Mouse (Mus musculus): ENCODE results near the gene Soga3.

The Soga3 gene

DNA sequence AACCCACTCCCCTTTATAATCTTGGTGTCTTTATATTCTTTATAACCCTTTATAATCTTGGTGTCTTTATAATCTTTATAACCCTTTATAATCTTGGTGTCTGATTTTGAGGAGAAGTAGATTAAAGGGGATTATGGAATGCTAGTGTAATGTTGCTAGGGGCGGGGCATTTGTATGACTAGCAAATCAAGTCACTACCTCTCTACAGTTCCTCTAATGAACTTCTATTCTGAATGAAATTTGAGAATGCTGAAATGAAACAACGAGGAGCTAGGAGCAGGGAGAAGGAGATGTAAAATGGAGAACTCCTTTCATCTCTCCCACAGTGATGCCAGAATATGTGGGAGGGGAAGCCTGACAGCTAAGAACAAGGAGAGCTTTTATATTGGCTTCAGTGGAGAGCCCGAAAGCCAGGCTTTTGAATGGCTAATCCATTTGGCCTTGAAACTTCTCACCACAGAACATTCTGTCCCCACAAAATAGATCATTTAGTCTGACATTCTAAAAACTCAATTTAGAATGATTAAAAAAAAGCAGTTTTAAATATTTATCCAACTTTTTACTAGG lies 70.0 kb downstream of the Soga3 start:
- Histone ChIP-seq H3K9me3 (ENCODE audit: low read length) (no peaks in the 10 kb centered on the region), H3K36me3 (ENCODE audit: insufficient read depth, low read length) (no peaks in the 10 kb centered on the region)
- no peak for TF ChIP-seq CTCF (conservative IDR thresholded peaks at IDR 0.05; ENCODE audit: low read length)
- no peak for TF ChIP-seq NANOG (IDR thresholded peaks at IDR 0.05; ENCODE audit: borderline replicate concordance, low read length)
- no peak for TF ChIP-seq POU5F1 (IDR thresholded peaks at IDR 0.05; ENCODE audit: borderline replicate concordance, low read length)

DNA sequence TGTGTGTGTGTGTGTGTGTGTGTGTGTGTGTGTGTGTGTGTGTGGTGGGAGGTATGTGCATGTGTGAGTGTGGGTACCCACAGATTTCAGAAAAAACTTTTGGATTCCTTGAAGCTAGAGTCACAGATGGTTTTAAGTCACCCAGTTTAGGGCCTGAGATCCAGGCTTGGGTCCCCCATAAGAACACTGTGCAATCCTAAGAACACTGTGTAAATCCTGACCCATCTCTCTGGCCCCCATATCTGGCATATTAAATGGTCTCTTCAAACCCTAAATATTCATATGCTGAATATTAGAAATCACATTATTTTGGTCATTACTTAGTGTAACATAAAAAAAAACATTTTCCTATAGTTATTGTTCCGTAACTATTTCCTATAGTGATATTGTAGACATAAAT lies 73.3 kb downstream of the Soga3 start:
- H3K4me1 ChIP-seq (replicated peaks; ENCODE audit: low read depth, low read length), result no peaks in the 10 kb centered on the region
- no peaks in the 10 kb centered on the region for H3K9me3 ChIP-seq (ENCODE audit: low read length)
- TF ChIP-seq POU5F1 (IDR thresholded peaks at IDR 0.05; ENCODE audit: borderline replicate concordance, low read length) (no peak), NANOG (IDR thresholded peaks at IDR 0.05; ENCODE audit: borderline replicate concordance, low read length) (no peak), CTCF (conservative IDR thresholded peaks at IDR 0.05; ENCODE audit: low read length) (no peak)
- no peaks in the 10 kb centered on the region for H3K27me3 ChIP-seq (ENCODE audit: insufficient read depth, low read length)
- H3K36me3 ChIP-seq (ENCODE audit: insufficient read depth, low read length), result no peaks in the 10 kb centered on the region
- no peak overlapping the region for H3K4me3 ChIP-seq (replicated peaks; ENCODE audit: low read length)

More for the DNA sequence above, 70.0 kb downstream of the Soga3 start:
- Histone ChIP-seq H3K4me3 (replicated peaks; ENCODE audit: low read length) (no peak overlapping the region), H3K4me1 (replicated peaks; ENCODE audit: low read depth, low read length) (no peaks in the 10 kb centered on the region), H3K27me3 (ENCODE audit: insufficient read depth, low read length) (no peaks in the 10 kb centered on the region)

DNA sequence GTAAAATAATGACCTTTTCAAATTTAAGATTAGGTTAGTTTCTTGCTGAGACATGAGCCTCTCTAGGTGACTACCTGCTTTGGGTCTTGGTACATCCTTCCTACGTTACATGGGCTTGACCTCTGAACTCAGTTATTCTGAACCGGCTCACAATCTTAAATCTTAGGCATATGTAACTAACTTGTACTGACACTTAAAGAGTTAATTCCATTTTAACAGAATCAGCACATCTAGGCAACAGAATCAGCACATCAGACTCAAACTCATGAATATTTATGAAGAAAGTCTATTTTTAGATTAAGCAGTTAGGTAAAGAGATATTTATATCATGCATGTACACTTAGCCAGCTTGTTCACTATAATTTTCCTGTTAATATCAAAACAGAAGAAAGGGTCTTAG lies 73.8 kb downstream of the Soga3 start:
- no peaks in the 10 kb centered on the region for H3K27me3 ChIP-seq (ENCODE audit: insufficient read depth, low read length)
- H3K4me1 ChIP-seq (replicated peaks; ENCODE audit: low read depth, low read length), result no peaks in the 10 kb centered on the region
- no peak overlapping the region for H3K4me3 ChIP-seq (replicated peaks; ENCODE audit: low read length)
- H3K36me3 ChIP-seq (ENCODE audit: insufficient read depth, low read length), result no peaks in the 10 kb centered on the region
- no peaks in the 10 kb centered on the region for H3K9me3 ChIP-seq (ENCODE audit: low read length)
- TF ChIP-seq CTCF (conservative IDR thresholded peaks at IDR 0.05; ENCODE audit: low read length) (no peak), NANOG (IDR thresholded peaks at IDR 0.05; ENCODE audit: borderline replicate concordance, low read length) (no peak), POU5F1 (IDR thresholded peaks at IDR 0.05; ENCODE audit: borderline replicate concordance, low read length) (no peak)

DNA sequence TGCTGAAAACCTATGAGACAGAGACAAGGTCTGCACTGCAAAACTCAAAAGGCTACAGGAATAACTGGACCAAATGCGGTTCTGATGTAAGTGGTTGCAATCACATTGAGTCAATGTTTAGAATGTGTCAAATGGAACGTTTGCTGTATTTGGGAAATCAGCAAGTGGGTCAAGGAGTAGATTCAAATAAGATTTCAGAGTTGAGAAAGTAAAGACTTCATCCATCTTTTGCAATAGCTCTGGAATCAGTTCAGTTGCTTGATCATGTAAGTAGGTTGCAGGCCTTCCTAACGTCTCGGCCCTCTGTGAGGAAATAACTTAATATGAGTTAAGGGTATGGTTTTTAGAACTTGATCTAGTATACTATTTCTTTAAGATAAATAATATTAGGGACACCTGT lies 81.7 kb downstream of the Soga3 start:
- no peaks in the 10 kb centered on the region for H3K27me3 ChIP-seq (ENCODE audit: insufficient read depth, low read length)
- no peaks in the 10 kb centered on the region for H3K9me3 ChIP-seq (ENCODE audit: low read length)
- TF ChIP-seq NANOG (IDR thresholded peaks at IDR 0.05; ENCODE audit: borderline replicate concordance, low read length), result no peak
- no peak overlapping the region for H3K4me3 ChIP-seq (replicated peaks; ENCODE audit: low read length)
- H3K36me3 ChIP-seq (ENCODE audit: insufficient read depth, low read length), result no peaks in the 10 kb centered on the region
- H3K4me1 ChIP-seq (replicated peaks; ENCODE audit: low read depth, low read length), result no peaks in the 10 kb centered on the region

DNA sequence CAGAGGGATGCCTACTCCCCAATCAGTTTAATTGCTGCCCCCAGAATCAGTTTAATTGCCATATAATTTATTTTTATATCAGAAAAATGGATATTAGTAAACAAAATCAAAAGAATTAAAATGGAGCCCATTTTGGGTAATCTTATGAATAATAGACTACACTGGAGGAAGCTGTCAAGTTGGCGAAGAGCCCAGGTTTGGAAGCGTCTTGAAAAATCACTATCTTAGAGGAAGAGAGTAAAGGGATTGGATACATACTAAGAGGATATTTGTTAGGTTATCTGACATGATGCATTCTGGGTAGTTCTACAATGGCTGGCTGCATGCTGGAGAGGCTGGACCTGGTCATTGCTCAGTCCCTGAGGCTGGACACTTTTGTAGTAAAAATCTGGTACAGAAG lies 87.6 kb downstream of the Soga3 start:
- Histone ChIP-seq H3K4me3 (replicated peaks; ENCODE audit: low read length) (no peak overlapping the region), H3K36me3 (ENCODE audit: insufficient read depth, low read length) (no peaks in the 10 kb centered on the region), H3K4me1 (replicated peaks; ENCODE audit: low read depth, low read length) (no peaks in the 10 kb centered on the region), H3K9me3 (ENCODE audit: low read length) (no peaks in the 10 kb centered on the region), H3K27me3 (ENCODE audit: insufficient read depth, low read length) (no peaks in the 10 kb centered on the region)
- TF ChIP-seq POU5F1 (IDR thresholded peaks at IDR 0.05; ENCODE audit: borderline replicate concordance, low read length), result no peak
- no peak for TF ChIP-seq CTCF (conservative IDR thresholded peaks at IDR 0.05; ENCODE audit: low read length)
- TF ChIP-seq NANOG (IDR thresholded peaks at IDR 0.05; ENCODE audit: borderline replicate concordance, low read length), result no peak
